Mouse (Mus musculus) 3134 (cell line): ENCODE data around the gene Esp1.
"Not testable (repeated sequence)": the region's sequence is repeated elsewhere in the genome, so short reads cannot be mapped to it uniquely, and the experiment has no call there.

ENCODE experiments used
- DNase-seq: peaks from one replicate; pipeline ENCODE4 v3.0.0-alpha.2; 2011; ENCODE audit warnings: low spot score; ENCODE audit not compliant: insufficient read length; ENCODE audit errors: extremely low read depth

Esp1 gene

DNA sequence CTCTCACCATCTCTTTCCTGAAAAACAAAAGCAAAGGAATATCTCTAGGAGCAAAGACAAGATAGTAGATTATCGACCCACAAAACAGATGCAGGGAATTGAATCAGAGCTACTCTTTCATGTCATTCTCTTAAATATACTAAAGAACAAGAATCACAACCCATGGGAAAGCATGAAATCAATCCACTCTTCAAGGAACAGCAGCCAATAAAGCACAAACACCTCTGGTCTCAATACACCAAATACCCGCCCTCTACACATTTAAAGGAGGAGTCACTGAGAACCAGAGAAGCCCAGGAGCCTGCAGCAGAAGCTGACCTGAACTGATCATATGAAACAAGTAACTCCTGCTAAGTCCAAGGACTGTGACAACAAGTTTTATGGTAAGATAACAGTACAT lies at the start of gene Esp1:
Gene Esp1, plus strand, starts transcription at position 301 of the 400 bp plus-strand sequence.
- no peak for DNase-seq

DNA sequence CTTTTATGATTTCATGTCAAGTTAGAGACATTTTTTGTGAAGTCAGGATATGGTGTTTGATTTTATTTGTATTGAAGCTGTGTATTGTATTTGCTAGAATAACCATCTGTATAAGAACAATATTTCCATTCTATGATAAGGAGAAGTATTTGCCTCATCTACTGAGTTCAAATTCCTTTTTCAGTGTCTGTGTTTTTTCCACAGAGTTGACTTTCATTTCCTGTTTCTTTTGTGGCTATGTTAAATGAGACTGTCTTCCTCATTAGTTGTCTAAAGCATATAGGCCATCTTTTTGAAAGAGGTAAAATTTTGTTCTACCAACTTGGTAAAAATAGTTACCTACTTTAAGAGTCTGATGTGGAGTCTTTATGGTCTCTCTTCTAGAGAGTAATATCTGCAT lies 10.6 kb upstream of the Esp1 start:
- DNase-seq: no peak

DNA sequence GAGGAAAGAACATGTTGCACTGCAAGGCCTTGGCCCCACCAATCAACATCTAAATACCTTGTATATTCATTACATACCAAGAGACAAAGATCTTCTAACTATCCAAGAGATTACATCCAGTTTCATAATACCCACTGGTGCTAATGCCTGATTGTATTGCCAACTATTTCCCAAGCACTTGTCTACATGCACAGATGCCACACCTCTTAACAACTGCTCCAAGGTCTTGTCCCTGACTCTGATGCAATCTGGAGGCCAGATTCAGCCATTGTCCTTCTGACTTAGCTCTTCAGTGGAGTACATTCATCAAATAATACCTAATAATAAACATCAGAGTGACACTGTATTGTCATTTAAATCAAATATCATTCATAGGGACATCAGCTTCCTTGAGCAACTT lies 9.9 kb upstream of the Esp1 start:
- DNase-seq: not testable (repeated sequence)

DNA sequence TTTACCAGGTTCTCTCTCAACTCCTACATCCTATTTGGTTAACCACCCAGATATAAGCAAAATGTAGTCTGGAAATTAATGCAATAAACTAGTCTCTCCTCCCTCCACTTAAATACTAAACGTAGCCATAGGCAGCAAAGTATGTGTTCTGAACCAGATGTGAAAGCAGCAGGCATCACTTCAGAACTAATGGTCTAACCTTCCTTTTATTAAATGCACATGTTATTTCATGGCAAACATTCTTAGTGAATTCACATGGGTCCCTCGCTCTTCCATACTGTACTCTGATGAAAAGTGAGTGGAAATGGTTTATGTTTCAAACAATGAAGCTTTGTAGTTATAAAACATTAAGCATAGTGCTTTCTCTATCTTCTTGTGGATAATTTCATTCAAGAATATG lies 4.4 kb downstream of the Esp1 start:
- DNase-seq: no peak

DNA sequence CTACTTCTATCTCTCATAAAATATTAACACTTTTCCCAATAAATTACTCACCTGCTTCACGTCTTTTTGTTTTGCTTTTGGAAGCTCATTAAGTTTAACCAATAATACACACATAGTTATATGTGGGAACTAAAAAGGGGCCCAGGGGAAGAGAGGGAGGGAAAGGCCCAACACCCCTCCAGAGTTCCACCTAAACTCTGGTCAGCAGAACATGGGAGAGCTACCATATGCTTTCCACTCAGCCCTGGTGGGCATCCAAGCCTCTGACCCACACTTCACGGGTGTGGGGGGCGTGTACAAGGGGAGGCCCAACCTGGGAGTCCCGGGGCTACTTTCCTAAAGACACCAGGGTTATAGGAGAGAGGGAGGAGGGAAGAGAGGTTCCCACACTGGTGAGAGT lies 4.8 kb downstream of the Esp1 start:
- no peak for DNase-seq

GRCm38 (mm10) chr17:40763662-40764061 lies 36.7 kb downstream of the Esp1 start:
- no peak for DNase-seq

- DNase-seq: no peak
Observed at GRCm38 (mm10) chr17:40767120-40767519, 40.2 kb downstream of the Esp1 start.
